Mouse (Mus musculus) hindbrain, embryonic 11.5 days (tissue): Measurements from ENCODE around the gene Il23r. TPM values are rescaled to one million over a fixed set of nuclear protein-coding genes. Genes with fewer than 3 reads are reported as not detected.

Experiments used
- ATAC-seq: fragments of 200-750 bp; cut with Nextera tagmentation; 2 replicates; pipeline ENCODE4 v1.8.0; 2017; ENCODE audit warnings: mild to moderate bottlenecking, moderate TSS enrichment, moderate library complexity; ENCODE audit not compliant: low FRiP score
- DNase-seq: peaks from one replicate; pipeline ENCODE4 v3.0.0-alpha.2; 2015; ENCODE audit warnings: low spot score
- H3K27ac ChIP-seq: fragments of 300-500 bp; sonication (generic); 2 replicates; pipeline ENCODE4 v1.5.1; 2014; ENCODE audit warnings: mild to moderate bottlenecking, low read depth, low read length
- H3K27me3 ChIP-seq: fragments of 300-500 bp; sonication (generic); 2 replicates; pipeline ENCODE4 v1.6.1; 2014; ENCODE audit warnings: mild to moderate bottlenecking, low read length, moderate library complexity, mixed read lengths; ENCODE audit not compliant: control insufficient read depth, insufficient read depth
- H3K36me3 ChIP-seq: fragments of 300-500 bp; sonication (generic); 2 replicates; pipeline ENCODE4 v1.6.1; 2014; ENCODE audit warnings: mild to moderate bottlenecking, low read length, moderate library complexity, mixed read lengths; ENCODE audit not compliant: control insufficient read depth, insufficient read depth
- H3K4me1 ChIP-seq: fragments of 300-500 bp; sonication (generic); replicated peaks from 2 replicates; pipeline ENCODE4 v1.6.1; 2014; ENCODE audit warnings: low read length, mixed read lengths; ENCODE audit not compliant: control insufficient read depth, insufficient read depth
- H3K4me2 ChIP-seq: fragments of 300-500 bp; sonication (generic); replicated peaks from 2 replicates; pipeline ENCODE4 v1.6.1; 2014; ENCODE audit warnings: mild to moderate bottlenecking, low read depth, low read length
- H3K4me3 ChIP-seq: fragments of 300-500 bp; sonication (generic); 2 replicates; pipeline ENCODE4 v1.5.1; 2014; ENCODE audit warnings: low read depth, low read length
- H3K9ac ChIP-seq: fragments of 300-500 bp; sonication (generic); 2 replicates; pipeline ENCODE4 v1.6.1; 2014; ENCODE audit warnings: low read depth, low read length
- H3K9me3 ChIP-seq: fragments of 300-500 bp; sonication (generic); 2 replicates; pipeline ENCODE4 v1.6.1; 2016; ENCODE audit warnings: low read length; ENCODE audit not compliant: control insufficient read depth
- WGBS: fragments of 180-500 bp; shearing (Covaris S2); extraction: QIAGEN DNeasy Blood & Tissue Kit; methylation state at CpG from one replicate; pipeline ENCODE4 v1.1.7; 2014; 5-methylcytosine and 5-hydroxymethylcytosine counted together
- polyA plus RNA-seq: library from polyadenylated mRNA; unstranded; fragments of >200 nt; fragmentation: Nextera tagmentation; extraction: Ambion mirVana; gene quantifications from 2 replicates; pipeline ENCODE4 v1.2.1, GENCODE M21; 2014

Il23r gene
- polyA plus RNA-seq, 1 experiment from 2014 or later: not detected

GRCm38 (mm10) chr6:67437028-67437427 is 54.6 kb downstream of the Il23r start:
- H3K4me1 ChIP-seq: no peaks in the 10 kb centered on the region
- no peak overlapping the region for H3K27ac ChIP-seq
- no peaks in the 10 kb centered on the region for H3K36me3 ChIP-seq
- no peaks in the 10 kb centered on the region for H3K9me3 ChIP-seq
- no peak for DNase-seq
- no peaks in the 10 kb centered on the region for H3K27me3 ChIP-seq
- no peak overlapping the region for H3K4me3 ChIP-seq
- no peak overlapping the region for H3K4me2 ChIP-seq
- H3K9ac ChIP-seq: no peak overlapping the region
- no peak for ATAC-seq

DNA sequence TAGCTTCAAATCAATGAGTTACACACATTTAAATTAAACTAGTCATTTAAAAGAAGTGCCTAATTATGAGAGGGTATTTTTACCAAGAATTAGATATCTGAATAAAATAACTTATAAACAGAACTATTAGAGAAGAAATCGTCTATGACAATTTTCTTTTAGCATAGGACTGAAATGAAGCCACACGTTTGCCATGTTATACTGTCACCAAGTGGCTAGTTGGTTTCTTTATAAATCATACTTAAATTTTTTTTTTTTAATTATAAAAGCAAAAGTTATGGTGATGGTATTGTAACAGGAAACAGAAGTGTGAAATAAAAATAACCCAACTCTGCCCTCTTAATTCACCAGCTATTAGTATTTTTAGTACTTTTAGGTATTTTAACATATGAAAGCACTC is 55.4 kb downstream of the Il23r start:
- H3K9ac ChIP-seq: no peak overlapping the region
- H3K36me3 ChIP-seq: no peaks in the 10 kb centered on the region
- H3K9me3 ChIP-seq: no peaks in the 10 kb centered on the region
- no peak overlapping the region for H3K27ac ChIP-seq
- WGBS: 79% methylated on average over 2 of the region's 2 CpGs
- no peaks in the 10 kb centered on the region for H3K27me3 ChIP-seq
- H3K4me1 ChIP-seq: no peaks in the 10 kb centered on the region
- H3K4me2 ChIP-seq: no peak overlapping the region
- no peak overlapping the region for H3K4me3 ChIP-seq
- DNase-seq: no peak
- ATAC-seq: no peak

GRCm38 (mm10) chr6:67435711-67436110 is 55.9 kb downstream of the Il23r start:
- 81% methylated on average over 1 of the region's 1 CpGs for WGBS
- ATAC-seq: no peak
- Histone ChIP-seq H3K27me3 (no peaks in the 10 kb centered on the region), H3K4me3 (no peak overlapping the region), H3K36me3 (no peaks in the 10 kb centered on the region), H3K27ac (no peak overlapping the region), H3K9me3 (no peaks in the 10 kb centered on the region), H3K4me2 (no peak overlapping the region), H3K9ac (no peak overlapping the region), H3K4me1 (no peaks in the 10 kb centered on the region)
- DNase-seq: no peak

GRCm38 (mm10) chr6:67434755-67435452 is 56.8 kb downstream of the Il23r start:
- no peak overlapping the region for H3K27ac ChIP-seq
- no peaks in the 10 kb centered on the region for H3K36me3 ChIP-seq
- H3K4me3 ChIP-seq: no peak overlapping the region
- H3K27me3 ChIP-seq: no peaks in the 10 kb centered on the region
- DNase-seq (no peak), ATAC-seq (no peak)
- H3K4me1 ChIP-seq: no peaks in the 10 kb centered on the region
- H3K4me2 ChIP-seq: no peak overlapping the region
- WGBS: 67% methylated on average over 2 of the region's 2 CpGs
- H3K9ac ChIP-seq: no peak overlapping the region
- H3K9me3 ChIP-seq: no peaks in the 10 kb centered on the region

GRCm38 (mm10) chr6:67431808-67432207 is 59.8 kb downstream of the Il23r start:
- no peak for ATAC-seq
- no peak overlapping the region for H3K9ac ChIP-seq
- 69% methylated on average over 3 of the region's 3 CpGs for WGBS

GRCm38 (mm10) chr6:67421761-67422160 is 69.9 kb downstream of the Il23r start:
- WGBS: 53% methylated on average over 5 of the region's 5 CpGs
- no peaks in the 10 kb centered on the region for H3K36me3 ChIP-seq
- H3K4me1 ChIP-seq: no peaks in the 10 kb centered on the region
- DNase-seq (no peak), ATAC-seq (no peak)
- no peak overlapping the region for H3K4me2 ChIP-seq
- no peak overlapping the region for H3K4me3 ChIP-seq
- H3K9ac ChIP-seq: no peak overlapping the region
- no peak overlapping the region for H3K27ac ChIP-seq
- no peaks in the 10 kb centered on the region for H3K27me3 ChIP-seq
- no peaks in the 10 kb centered on the region for H3K9me3 ChIP-seq

More at GRCm38 (mm10) chr6:67431808-67432207, 59.8 kb downstream of the Il23r start:
- no peaks in the 10 kb centered on the region for H3K4me1 ChIP-seq
- no peak overlapping the region for H3K4me3 ChIP-seq
- H3K36me3 ChIP-seq: no peaks in the 10 kb centered on the region
- H3K4me2 ChIP-seq: no peak overlapping the region
- H3K27me3 ChIP-seq: no peaks in the 10 kb centered on the region
- no peak for DNase-seq
- no peak overlapping the region for H3K27ac ChIP-seq
- no peaks in the 10 kb centered on the region for H3K9me3 ChIP-seq

DNA sequence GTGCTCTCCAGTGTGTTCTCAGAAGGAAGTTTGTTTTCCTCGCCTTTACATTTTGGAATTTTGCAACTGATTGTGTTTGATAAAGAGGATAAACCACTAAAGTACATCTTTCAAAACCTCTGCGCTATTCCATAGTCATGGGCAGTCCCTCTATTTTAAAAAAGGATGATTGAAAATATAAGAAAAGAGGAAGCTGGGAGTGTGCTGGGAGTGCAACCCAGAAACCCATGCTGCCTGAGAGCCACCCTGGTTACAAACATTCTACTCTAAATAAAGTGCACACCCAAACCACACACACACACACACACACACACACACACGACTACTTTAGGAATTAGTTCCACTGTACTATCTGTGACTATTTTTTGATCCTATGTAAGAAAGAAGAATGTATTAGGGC is 75.1 kb downstream of the Il23r start:
- Histone ChIP-seq H3K9me3 (no peaks in the 10 kb centered on the region), H3K27ac (no peak overlapping the region), H3K4me2 (no peak overlapping the region), H3K4me1 (no peaks in the 10 kb centered on the region), H3K4me3 (no peak overlapping the region), H3K9ac (no peak overlapping the region), H3K27me3 (no peaks in the 10 kb centered on the region), H3K36me3 (no peaks in the 10 kb centered on the region)
- ATAC-seq (no peak), DNase-seq (no peak)
- 83% methylated on average over 3 of the region's 3 CpGs for WGBS

DNA sequence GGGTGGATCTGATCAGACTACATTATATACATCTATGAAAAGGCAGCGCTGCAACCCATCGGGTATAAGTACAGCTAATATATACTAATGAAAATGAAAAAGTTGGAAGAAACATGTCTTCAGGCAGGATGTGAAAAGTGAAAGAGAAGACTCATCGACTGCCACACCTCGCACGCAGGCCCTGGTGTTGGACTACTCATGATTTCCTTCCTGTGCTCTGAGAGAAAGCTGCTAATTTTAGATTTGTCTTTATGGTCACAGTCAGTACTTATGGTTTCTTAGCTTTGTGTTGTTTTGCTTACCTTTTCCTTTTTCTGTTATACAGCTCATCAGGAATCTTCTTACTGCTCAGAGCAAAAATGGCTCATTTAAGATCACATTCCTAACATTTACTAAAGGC is 76.4 kb downstream of the Il23r start:
- 88% methylated on average over 5 of the region's 5 CpGs for WGBS
- H3K9ac ChIP-seq: no peak overlapping the region
- no peaks in the 10 kb centered on the region for H3K4me1 ChIP-seq
- no peaks in the 10 kb centered on the region for H3K27me3 ChIP-seq
- H3K36me3 ChIP-seq: no peaks in the 10 kb centered on the region
- ATAC-seq (no peak), DNase-seq (no peak)
- H3K4me2 ChIP-seq: no peak overlapping the region
- no peaks in the 10 kb centered on the region for H3K9me3 ChIP-seq
- no peak overlapping the region for H3K27ac ChIP-seq
- H3K4me3 ChIP-seq: no peak overlapping the region

DNA sequence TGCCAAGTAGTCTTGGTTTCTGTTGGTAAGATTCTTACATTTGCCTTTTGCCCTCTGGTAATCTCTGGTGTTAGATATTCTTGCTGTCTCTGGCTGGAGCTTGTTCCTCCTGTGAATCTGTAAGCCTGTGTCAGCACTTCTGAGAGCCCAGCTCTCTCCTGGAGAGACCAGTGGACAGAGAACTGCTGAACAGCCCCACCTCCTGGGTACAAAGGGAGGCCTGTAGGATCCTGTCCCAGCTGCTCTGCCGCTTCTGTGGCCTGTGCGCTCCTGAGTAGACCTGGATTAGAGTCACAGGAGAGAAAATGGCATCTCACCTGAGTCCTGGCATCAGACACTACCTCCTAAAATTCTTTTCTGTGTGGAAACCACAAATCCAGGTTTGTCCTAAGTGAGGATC is 78.3 kb downstream of the Il23r start:
- WGBS: 66% methylated on average over 2 of the region's 2 CpGs

More for the DNA sequence above, 78.3 kb downstream of the Il23r start:
- Histone ChIP-seq H3K9me3 (no peaks in the 10 kb centered on the region), H3K4me3 (no peak overlapping the region), H3K4me2 (no peak overlapping the region), H3K27me3 (no peaks in the 10 kb centered on the region), H3K4me1 (no peaks in the 10 kb centered on the region), H3K9ac (no peak overlapping the region), H3K36me3 (no peaks in the 10 kb centered on the region), H3K27ac (no peak overlapping the region)
- ATAC-seq: no peak
- no peak for DNase-seq
